Mouse (Mus musculus) neural tube, embryonic 12.5 days (tissue): ENCODE results near the gene Apol9b. TPM values are rescaled to one million over a fixed set of nuclear protein-coding genes. Genes with fewer than 3 reads are reported as not detected.
A peak's percentile ranks its signal among the peaks of the same experiment; 100 is the strongest.

Experiments
- ATAC-seq: fragments of 200-750 bp; cut with Nextera tagmentation; 2 replicates; pipeline ENCODE4 v1.8.0; 2017; ENCODE audit warnings: low read depth, mild to moderate bottlenecking, moderate TSS enrichment, moderate library complexity; ENCODE audit not compliant: low FRiP score
- H3K27ac ChIP-seq: fragments of 300-500 bp; sonication (generic); 2 replicates; pipeline ENCODE4 v1.5.1; 2016
- H3K27me3 ChIP-seq: fragments of 300-500 bp; sonication (generic); replicated peaks from 2 replicates; pipeline ENCODE4 v1.6.1; 2016; ENCODE audit warnings: mild to moderate bottlenecking
- H3K36me3 ChIP-seq: fragments of 300-500 bp; sonication (generic); 2 replicates; pipeline ENCODE4 v1.6.1; 2016; ENCODE audit warnings: mild to moderate bottlenecking
- H3K4me1 ChIP-seq: fragments of 300-500 bp; sonication (generic); 2 replicates; pipeline ENCODE4 v1.6.1; 2016
- H3K4me2 ChIP-seq: fragments of 300-500 bp; sonication (generic); replicated peaks from 2 replicates; pipeline ENCODE4 v1.6.1; 2016; ENCODE audit warnings: mild to moderate bottlenecking
- H3K4me3 ChIP-seq: fragments of 300-500 bp; sonication (generic); 2 replicates; pipeline ENCODE4 v1.5.1; 2016
- H3K9ac ChIP-seq: fragments of 300-500 bp; sonication (generic); 2 replicates; pipeline ENCODE4 v1.6.1; 2016; ENCODE audit warnings: mild to moderate bottlenecking
- H3K9me3 ChIP-seq: fragments of 300-500 bp; sonication (generic); 2 replicates; pipeline ENCODE4 v1.6.1; 2016; ENCODE audit warnings: mild to moderate bottlenecking
- WGBS: fragments of 180-500 bp; shearing (Covaris S2); methylation state at CpG from one replicate; pipeline ENCODE4 v1.1.7; 2016; 5-methylcytosine and 5-hydroxymethylcytosine counted together
- polyA plus RNA-seq: library from polyadenylated mRNA; unstranded; fragments of >200 nt; fragmentation: Nextera tagmentation; extraction: Ambion mirVana; gene quantifications from 2 replicates; pipeline ENCODE4 v1.2.1, GENCODE M21; 2016

Gene Apol9b
- polyA plus RNA-seq, 1 experiment from 2014 or later, result not detected

DNA sequence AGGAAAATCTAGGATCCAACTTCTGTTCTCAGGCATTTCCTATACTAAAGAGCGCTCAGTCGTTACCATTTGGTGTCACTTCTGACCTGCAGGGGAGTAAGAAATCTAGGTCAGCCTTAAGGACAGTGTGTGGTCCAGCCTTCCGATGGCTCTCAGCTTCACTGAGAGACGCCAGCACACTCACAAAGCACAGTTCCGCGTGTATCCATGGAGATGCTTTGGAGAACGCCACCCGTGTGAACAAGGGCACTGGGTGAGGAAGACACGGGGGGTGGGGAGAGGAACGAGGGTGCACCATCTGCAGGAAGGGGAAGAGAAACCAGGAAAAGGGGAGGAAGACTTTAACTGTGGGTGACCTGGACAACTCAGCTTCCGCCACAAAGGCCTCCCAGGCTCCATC is 23.6 kb downstream of the Apol9b start:
- Histone ChIP-seq H3K27ac (no peak overlapping the region), H3K4me1 (no peaks in the 10 kb centered on the region), H3K36me3 (no peaks in the 10 kb centered on the region), H3K9ac (no peak overlapping the region), H3K9me3 (0 out of 2 replicates have a peak, but pooled peaks cover 3% of the 10 kb centered on the region), H3K4me2 (no peak overlapping the region), H3K4me3 (no peak overlapping the region), H3K27me3 (no peaks in the 10 kb centered on the region)
- WGBS, result 60% methylated on average over 11 of the region's 11 CpGs
- ATAC-seq, result no peak

DNA sequence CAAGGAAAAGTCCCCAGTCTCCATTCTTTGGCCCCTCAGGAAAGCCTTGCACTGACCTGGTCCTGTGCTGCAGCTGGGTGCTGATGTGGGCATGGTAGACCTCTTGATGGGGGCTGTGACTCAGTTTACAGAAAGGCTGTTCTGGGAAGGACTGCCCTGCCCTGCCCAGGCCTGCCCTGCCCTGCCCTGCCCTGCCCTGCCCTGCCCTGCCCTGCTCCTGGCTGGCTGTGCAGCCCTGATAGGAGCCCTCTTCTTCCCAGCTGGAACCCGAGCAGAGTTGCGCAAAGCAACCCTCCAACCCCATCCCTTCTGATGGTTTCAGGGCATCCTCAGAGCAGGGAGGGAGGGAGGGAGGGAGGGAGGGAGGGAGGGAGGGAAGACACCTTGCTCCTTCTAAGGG is 26.3 kb downstream of the Apol9b start:
- no peaks in the 10 kb centered on the region for H3K9me3 ChIP-seq
- H3K9ac ChIP-seq, result no peak overlapping the region
- peaks cover 2% of the 10 kb centered on the region for H3K36me3 ChIP-seq
- ATAC-seq, result no peak
- H3K27me3 ChIP-seq, result no peaks in the 10 kb centered on the region
- H3K4me2 ChIP-seq, result no peak overlapping the region
- H3K27ac ChIP-seq, result no peak overlapping the region
- H3K4me3 ChIP-seq, result no peak overlapping the region
- H3K4me1 ChIP-seq, result no peaks in the 10 kb centered on the region
- WGBS, result 0% methylated on average over 1 of the region's 2 CpGs

DNA sequence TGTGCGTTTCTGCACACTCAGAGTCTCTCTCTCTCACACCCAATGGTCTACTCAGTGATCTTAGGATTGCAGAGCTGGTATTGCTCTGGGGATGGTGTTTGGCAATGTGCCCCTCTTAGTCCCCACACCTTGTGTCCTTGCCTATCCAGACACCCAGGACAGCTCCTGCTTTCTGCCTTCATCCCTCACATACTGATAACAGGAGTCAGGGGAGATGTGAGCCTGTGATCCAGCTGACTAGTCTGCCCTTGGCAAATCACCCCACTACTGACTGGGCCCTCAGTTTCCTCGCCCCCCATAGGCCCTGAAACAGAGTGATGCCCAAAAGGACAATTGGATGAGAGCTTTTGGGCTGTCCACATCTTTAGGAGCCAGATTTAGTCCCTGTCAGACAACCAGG is 27.2 kb downstream of the Apol9b start:
- Histone ChIP-seq H3K4me1 (no peaks in the 10 kb centered on the region), H3K36me3 (peaks cover 8% of the 10 kb centered on the region), H3K9ac (no peak overlapping the region), H3K27ac (no peak overlapping the region), H3K4me3 (no peak overlapping the region), H3K27me3 (no peaks in the 10 kb centered on the region), H3K9me3 (no peaks in the 10 kb centered on the region), H3K4me2 (no peak overlapping the region)
- no peak for ATAC-seq
- 65% methylated on average over 2 of the region's 2 CpGs for WGBS

DNA sequence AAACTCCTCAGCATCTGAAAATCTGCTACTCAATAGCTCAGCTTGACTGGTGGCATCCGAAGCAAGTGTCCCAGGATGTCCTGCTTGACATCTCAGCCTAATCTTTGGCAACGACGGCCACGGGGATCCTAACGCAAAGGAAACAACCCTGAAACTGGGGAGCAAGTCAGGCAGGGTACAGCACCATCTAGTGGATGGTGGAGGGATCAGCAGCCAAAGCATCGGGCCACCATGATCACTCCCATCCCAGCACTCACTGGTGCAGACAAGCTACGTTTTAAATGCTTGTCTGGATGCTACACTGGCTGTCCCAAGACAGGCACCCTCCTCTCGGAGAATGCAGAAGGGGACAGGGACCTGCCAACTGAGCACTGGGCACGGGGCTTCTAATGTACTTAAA is 28.0 kb downstream of the Apol9b start, which contains the start of gene Apol8:
Gene Apol8, minus strand, starts transcription at position 156 of the 400 bp plus-strand sequence.
- WGBS, result 10% methylated on average over 9 of the region's 9 CpGs
- Histone ChIP-seq H3K9me3 (no peaks in the 10 kb centered on the region), H3K9ac (no peak within 1 kb of the TSS), H3K4me1 (no peaks in the 10 kb centered on the region), H3K27ac (no peak within 1 kb of the TSS), H3K4me2 (0 out of 2 replicates have a peak within 1 kb of the TSS, but pooled peaks have one; percentile 17), H3K4me3 (no peak within 1 kb of the TSS), H3K27me3 (no peaks in the 10 kb centered on the region), H3K36me3 (peaks cover 16% of the 10 kb centered on the region)
- no peak for ATAC-seq

DNA sequence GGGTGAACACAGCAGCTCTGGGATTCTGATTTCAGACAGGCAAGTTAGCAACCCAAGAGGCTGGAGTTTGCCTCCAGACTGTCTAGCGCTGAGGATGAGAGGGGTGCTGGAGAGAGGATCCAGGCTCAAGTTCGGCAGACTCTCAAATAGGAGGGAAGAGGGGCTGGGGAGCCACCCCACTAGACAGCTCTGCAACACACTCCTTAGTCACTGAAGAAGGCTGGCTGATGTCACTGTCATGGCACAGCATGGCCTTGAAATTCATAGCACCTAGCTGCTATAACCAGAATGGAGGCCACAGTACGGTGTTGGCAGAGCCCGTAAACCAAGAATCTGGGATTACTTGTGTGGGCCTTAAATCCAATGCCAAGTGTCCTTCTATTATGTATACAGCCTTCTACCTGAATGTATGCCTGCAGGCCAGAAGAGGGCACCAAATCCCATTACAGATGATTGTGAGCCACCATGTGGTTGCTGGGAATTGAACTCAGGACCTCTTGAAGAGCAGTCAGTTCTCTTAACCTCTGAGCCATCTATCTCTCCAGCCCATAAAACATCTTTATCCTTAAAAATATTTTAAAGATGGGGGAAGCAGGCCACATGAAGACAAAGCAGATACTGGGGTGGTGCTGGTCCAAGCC is 28.9 kb downstream of the Apol9b start:
- Histone ChIP-seq H3K36me3 (peaks cover 25% of the 10 kb centered on the region), H3K4me2 (no peak overlapping the region), H3K4me3 (no peak overlapping the region), H3K9ac (no peak overlapping the region), H3K27me3 (no peaks in the 10 kb centered on the region), H3K9me3 (no peaks in the 10 kb centered on the region), H3K27ac (no peak overlapping the region), H3K4me1 (no peaks in the 10 kb centered on the region)
- WGBS, result 84% methylated on average over 4 of the region's 4 CpGs
- no peak for ATAC-seq

DNA sequence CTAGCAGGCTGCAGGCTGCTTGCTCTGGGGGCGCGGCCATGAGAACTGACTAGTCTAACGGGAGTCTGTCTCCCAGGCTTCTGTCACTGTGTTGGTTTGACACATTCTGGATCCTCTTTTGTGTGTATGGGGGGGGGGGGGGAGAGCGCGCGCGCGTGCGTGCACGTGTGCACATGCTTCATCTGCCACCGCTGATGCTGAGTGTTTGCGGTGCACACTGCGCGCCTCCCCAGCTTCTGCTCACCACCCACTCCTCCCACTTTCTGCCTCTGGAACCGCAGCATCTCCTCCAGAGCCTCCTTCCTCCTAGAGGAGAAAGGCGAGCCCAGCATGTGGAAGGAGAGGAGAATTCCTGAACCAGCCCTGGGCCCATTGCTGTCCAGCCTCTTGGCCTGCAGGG is 31.2 kb downstream of the Apol9b start:
- Histone ChIP-seq H3K27ac (no peak overlapping the region), H3K9me3 (no peaks in the 10 kb centered on the region), H3K9ac (no peak overlapping the region), H3K4me3 (no peak overlapping the region), H3K36me3 (peaks cover 48% of the 10 kb centered on the region), H3K4me1 (no peaks in the 10 kb centered on the region), H3K27me3 (no peaks in the 10 kb centered on the region), H3K4me2 (no peak overlapping the region)
- 94% methylated on average over 13 of the region's 16 CpGs for WGBS
- ATAC-seq, result no peak

DNA sequence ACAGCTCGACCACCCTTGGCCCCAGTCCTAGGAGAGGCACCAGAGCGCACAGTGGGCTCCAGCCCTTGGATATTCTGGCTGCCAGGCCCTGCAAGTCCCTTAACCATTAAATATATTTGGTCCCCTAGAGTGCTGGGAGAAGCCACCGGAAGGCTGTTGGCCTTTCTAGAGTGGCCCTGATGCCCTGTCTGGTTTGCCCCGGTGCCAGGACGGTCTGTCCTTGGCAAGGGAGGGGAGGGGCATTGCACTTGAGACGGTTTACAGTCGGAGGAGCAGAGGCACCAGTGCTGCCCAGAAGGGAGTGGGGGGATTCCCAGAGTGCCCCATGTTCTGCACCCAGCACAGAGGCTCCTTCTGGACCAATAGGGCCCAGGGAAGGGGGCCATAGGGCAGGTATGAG is 32.2 kb downstream of the Apol9b start:
- H3K9ac ChIP-seq, result no peak overlapping the region
- 93% methylated on average over 7 of the region's 7 CpGs for WGBS

DNA sequence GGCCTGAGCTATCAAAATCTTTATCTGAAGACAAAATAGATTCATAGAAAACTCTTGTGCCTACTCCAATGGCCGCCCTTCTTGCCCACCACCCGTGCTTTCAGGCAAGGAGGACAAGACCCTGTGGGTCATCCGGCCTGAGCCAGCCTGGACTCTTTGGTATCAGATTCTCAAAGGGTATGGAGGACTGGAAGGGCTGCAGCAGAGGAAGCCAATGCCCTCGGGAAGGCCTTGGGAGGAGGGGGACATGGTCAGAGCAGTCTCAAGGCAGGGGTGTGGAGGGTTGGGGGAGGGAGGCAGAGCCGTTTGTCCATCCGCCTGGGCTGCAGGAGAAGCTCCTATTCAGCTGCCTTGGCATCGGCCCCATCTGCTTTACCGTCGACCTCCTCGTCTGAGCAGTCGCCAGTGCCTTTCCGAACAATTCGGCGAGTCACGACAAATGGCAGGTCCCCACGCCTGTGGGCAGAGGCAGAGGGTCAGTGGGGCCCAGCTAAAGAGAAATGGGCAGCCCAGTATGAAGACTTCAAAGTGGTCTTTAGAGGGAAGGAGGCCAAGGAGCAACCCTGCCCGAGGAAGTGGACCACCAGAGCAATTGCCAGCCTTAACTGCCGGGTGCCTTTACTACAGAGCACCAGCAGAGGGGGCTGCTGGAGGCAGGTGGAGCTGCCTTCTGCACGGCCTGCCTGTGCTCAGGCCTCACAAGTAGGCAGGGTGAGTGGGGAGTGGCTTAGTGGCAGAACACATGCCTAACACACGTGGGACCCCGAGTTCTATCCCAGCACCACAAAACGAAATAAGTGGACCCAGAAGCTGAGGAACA is 32.9 kb downstream of the Apol9b start:
- 73% methylated on average over 22 of the region's 22 CpGs for WGBS

More for the DNA sequence above, 32.2 kb downstream of the Apol9b start:
- no peaks in the 10 kb centered on the region for H3K9me3 ChIP-seq
- no peak overlapping the region for H3K4me2 ChIP-seq
- no peak for ATAC-seq
- no peaks in the 10 kb centered on the region for H3K27me3 ChIP-seq
- no peak overlapping the region for H3K4me3 ChIP-seq
- no peak overlapping the region for H3K27ac ChIP-seq
- H3K4me1 ChIP-seq, result no peaks in the 10 kb centered on the region
- H3K36me3 ChIP-seq, result peaks cover 58% of the 10 kb centered on the region

DNA sequence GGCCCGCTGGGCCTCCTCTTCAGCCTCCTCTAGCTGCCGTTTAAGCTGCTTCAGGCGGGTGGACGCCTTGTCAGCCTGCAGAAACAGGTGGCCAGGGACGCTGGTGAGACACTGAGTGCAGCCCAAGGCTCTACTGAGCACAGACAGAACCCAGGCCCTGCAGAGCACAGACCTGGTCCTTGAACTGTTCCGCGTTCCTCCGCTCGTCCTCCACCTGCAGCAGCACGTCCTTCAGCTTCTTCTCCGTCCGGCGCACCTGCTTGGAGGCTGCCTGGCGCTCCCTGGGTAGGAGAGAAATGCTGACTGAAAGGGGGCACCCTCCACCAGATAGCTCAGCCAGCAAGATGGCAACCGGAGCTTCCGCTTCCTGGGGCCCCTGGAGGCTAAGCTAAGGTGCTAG is 34.2 kb downstream of the Apol9b start:
- no peaks in the 10 kb centered on the region for H3K9me3 ChIP-seq
- ATAC-seq, result no peak
- peaks cover 78% of the 10 kb centered on the region for H3K36me3 ChIP-seq

More for the DNA sequence above, 32.9 kb downstream of the Apol9b start:
- Histone ChIP-seq H3K4me3 (no peak overlapping the region), H3K27me3 (no peaks in the 10 kb centered on the region), H3K36me3 (peaks cover 65% of the 10 kb centered on the region), H3K4me2 (no peak overlapping the region), H3K4me1 (no peaks in the 10 kb centered on the region), H3K27ac (no peak overlapping the region), H3K9me3 (no peaks in the 10 kb centered on the region), H3K9ac (no peak overlapping the region)
- ATAC-seq, result no peak

DNA sequence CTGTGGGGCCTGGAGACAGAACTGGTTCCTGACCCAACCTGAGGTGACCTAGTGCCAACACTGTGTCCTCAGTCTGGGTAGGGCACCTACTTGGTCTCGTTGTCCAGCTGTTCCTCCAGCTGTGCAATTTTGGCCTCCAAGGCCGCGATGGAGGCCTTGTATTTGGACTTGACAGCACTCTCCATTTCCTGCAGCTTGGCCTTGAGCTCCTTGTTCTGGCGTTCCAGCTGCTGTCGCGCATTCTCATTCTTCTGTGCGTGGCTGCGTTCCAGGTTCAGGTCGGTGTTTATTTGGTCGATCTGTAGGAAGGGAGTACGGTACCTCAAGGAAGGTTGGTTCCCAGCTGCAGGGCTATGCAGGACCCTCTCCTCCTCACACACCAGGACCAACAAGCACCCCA is 34.9 kb downstream of the Apol9b start:
- ATAC-seq, result no peak
- no peaks in the 10 kb centered on the region for H3K27me3 ChIP-seq
- H3K4me3 ChIP-seq, result no peak overlapping the region
- H3K9me3 ChIP-seq, result no peaks in the 10 kb centered on the region
- peaks cover 85% of the 10 kb centered on the region for H3K36me3 ChIP-seq
- 96% methylated on average over 11 of the region's 11 CpGs for WGBS
- H3K9ac ChIP-seq, result no peak overlapping the region
- no peak overlapping the region for H3K4me2 ChIP-seq
- H3K27ac ChIP-seq, result no peak overlapping the region
- no peaks in the 10 kb centered on the region for H3K4me1 ChIP-seq

More for the DNA sequence above, 34.2 kb downstream of the Apol9b start:
- no peaks in the 10 kb centered on the region for H3K27me3 ChIP-seq
- H3K9ac ChIP-seq, result no peak overlapping the region
- no peaks in the 10 kb centered on the region for H3K4me1 ChIP-seq
- WGBS, result 91% methylated on average over 16 of the region's 16 CpGs
- H3K4me3 ChIP-seq, result no peak overlapping the region
- H3K27ac ChIP-seq, result no peak overlapping the region
- no peak overlapping the region for H3K4me2 ChIP-seq

DNA sequence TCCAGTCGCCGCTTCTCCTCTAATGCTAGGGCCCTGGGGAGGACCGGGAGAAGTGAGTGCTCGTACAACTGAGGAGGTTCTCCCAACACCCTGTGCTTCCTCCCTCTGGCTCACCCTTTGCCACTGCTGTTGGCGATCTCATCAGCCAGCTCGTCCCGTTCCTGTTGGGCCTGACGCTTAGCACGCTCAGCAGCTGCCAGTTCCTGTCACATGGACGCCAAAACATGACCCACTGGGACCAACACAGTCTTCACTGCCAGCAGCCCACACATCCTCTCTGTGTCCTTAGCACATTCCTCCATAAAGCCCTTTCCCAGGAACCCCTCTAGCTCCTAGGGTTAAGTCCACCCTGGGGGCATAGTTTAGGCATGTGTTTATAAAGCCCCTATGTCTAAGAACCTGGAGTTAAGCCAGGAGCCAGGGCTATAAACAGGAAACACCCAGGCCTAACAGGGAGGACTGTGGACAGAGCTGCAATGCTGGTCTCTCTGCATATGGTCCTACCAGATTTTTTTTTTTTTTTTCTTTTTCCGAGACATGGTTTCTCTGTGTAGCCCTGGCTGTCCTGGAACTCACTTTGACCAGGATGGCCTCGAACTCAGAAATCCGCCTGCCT is 35.7 kb downstream of the Apol9b start:
- H3K9me3 ChIP-seq, result no peaks in the 10 kb centered on the region
- no peaks in the 10 kb centered on the region for H3K27me3 ChIP-seq
- H3K36me3 ChIP-seq, result peaks cover 92% of the 10 kb centered on the region
- H3K4me2 ChIP-seq, result no peak overlapping the region
- WGBS, result 86% methylated on average over 13 of the region's 13 CpGs
- no peaks in the 10 kb centered on the region for H3K4me1 ChIP-seq
- no peak for ATAC-seq
- H3K9ac ChIP-seq, result no peak overlapping the region
- H3K4me3 ChIP-seq, result no peak overlapping the region
- H3K27ac ChIP-seq, result no peak overlapping the region

DNA sequence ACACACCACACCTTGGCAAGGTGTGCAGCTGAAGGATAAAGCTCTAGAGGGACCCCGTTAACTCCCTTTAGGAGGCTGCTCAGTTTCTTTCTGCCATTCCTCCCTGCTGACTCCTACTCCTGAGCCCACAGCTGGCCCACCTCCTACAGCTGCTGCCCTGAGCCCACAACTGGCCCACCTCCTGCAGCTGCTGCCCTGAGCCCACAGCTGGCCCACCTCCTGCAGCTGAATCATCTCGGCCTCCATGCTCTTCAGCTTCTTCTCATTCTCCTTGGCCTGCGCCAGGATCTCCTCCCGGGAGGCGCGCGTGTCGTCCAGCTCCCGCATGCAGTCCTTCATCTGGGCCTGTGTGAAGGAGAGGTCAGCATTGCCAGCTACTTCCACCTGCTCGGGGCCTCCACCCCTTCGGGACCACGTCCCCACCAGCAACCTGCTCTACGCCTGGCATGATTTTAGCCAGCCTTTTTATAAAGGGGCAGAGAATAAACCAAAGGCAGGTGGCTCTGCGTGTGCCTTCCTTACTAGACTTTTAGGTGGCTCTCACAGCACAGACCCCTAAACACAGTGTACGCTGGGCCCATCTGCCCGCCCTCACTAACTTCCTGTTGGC is 36.8 kb downstream of the Apol9b start:
- no peaks in the 10 kb centered on the region for H3K9me3 ChIP-seq
- ATAC-seq, result no peak
- peaks cover 97% of the 10 kb centered on the region for H3K36me3 ChIP-seq

More for the DNA sequence above, 36.8 kb downstream of the Apol9b start:
- Histone ChIP-seq H3K4me1 (no peaks in the 10 kb centered on the region), H3K27me3 (no peaks in the 10 kb centered on the region), H3K27ac (no peak overlapping the region), H3K9ac (no peak overlapping the region), H3K4me3 (no peak overlapping the region), H3K4me2 (no peak overlapping the region)
- WGBS, result 93% methylated on average over 16 of the region's 16 CpGs
